Mouse (Mus musculus): ENCODE data around the gene Neurl3. TPM values are rescaled to one million over a fixed set of nuclear protein-coding genes. Genes with fewer than 3 reads are reported as not detected.

Neurl3 gene
- polyA plus RNA-seq, 1 experiment from 2014 or later, result 2.4 TPM

DNA sequence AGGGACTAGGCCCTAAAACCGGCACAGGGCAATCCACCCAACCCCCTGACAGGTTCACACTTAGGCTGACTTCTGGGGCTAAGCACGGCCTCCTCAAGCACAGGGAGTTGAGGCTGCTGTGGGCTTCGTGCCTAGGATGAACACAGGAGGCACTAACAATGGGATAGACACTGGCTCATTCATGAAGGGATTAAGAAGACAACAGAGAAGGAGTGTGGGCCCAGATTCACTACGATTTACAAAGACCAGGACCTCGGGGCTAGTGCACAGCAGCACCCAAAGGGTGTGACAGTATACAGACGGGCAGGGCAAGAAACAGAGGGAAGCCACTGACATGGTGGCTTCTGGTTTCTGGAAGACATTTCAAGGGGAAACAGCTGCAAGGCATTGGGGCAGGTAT is 34.3 kb downstream of the Neurl3 start:
- no peak for ATAC-seq (ENCODE audit: low read depth)
- Histone ChIP-seq H3K4me1 (replicated peaks) (peaks cover 46% of the 10 kb centered on the region), H3K36me3 (0 out of 2 replicates have a peak, but pooled peaks cover 4% of the 10 kb centered on the region), H3K27me3 (no peaks in the 10 kb centered on the region), H3K4me2 (no peak overlapping the region), H3K27ac (no peak overlapping the region), H3K9ac (no peak overlapping the region), H3K9me3 (replicated peaks) (no peaks in the 10 kb centered on the region), H3K4me3 (replicated peaks) (no peak overlapping the region)
- 69% methylated on average over 6 of the region's 6 CpGs for WGBS (ENCODE audit: insufficient replicate concordance)
- no peak for DNase-seq

DNA sequence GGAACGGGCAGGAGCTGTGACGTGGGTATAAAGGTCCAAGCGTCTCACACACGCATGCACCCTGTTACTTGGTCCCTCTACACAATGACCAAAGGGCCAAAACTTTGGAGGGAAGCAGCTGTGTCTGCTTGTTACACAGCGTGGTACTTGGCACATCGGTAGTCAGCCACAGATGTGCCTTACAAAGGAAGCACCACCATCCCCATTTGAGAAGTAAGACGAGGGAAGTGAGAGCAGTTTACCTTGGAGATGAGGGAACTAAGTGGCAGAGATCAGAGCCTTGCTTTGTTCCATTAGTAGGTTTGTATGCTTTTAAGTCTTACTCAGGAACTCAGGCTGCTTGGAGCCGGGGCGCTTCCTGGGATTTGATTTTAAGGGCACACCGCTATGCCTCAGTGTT is 35.1 kb downstream of the Neurl3 start:
- H3K9ac ChIP-seq, result peak overlapping the region; percentile 17; the same call in 1 of the 2 replicates
- peaks cover 10% of the 10 kb centered on the region for H3K36me3 ChIP-seq
- no peak overlapping the region for H3K27ac ChIP-seq
- no peaks in the 10 kb centered on the region for H3K27me3 ChIP-seq
- DNase-seq, result no peak
- H3K4me1 ChIP-seq (replicated peaks), result peaks cover 40% of the 10 kb centered on the region
- no peak overlapping the region for H3K4me3 ChIP-seq (replicated peaks)
- no peaks in the 10 kb centered on the region for H3K9me3 ChIP-seq (replicated peaks)
- no peak overlapping the region for H3K4me2 ChIP-seq
- no peak for ATAC-seq (ENCODE audit: low read depth)
- WGBS (ENCODE audit: insufficient replicate concordance), result 82% methylated on average over 10 of the region's 10 CpGs

DNA sequence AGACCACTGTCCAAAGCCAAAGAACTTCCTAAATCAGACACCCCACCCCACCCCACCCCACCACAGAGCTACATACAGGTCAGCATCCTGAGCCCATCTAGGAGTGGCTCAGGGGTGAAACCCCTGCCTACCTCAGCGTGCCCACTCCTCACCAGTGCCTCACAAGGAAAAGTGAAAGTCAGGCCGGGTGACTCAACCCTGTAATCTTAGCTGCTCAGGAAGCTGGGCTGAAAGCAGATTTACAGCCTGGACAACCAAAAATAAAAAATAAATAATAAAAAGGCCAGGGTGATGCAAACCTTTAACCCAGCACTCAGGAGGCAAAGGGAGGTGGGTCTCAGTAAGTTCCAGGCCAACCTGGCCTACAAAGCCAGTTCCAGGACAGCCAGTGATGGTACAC is 38.6 kb downstream of the Neurl3 start:
- Histone ChIP-seq H3K9me3 (replicated peaks) (no peaks in the 10 kb centered on the region), H3K4me1 (replicated peaks) (peaks cover 13% of the 10 kb centered on the region), H3K36me3 (peaks cover 32% of the 10 kb centered on the region), H3K27me3 (no peaks in the 10 kb centered on the region), H3K9ac (no peak overlapping the region), H3K27ac (no peak overlapping the region), H3K4me3 (replicated peaks) (no peak overlapping the region), H3K4me2 (no peak overlapping the region)
- no peak for ATAC-seq (ENCODE audit: low read depth)
- no peak for DNase-seq
- 49% methylated on average over 2 of the region's 2 CpGs for WGBS (ENCODE audit: insufficient replicate concordance)

DNA sequence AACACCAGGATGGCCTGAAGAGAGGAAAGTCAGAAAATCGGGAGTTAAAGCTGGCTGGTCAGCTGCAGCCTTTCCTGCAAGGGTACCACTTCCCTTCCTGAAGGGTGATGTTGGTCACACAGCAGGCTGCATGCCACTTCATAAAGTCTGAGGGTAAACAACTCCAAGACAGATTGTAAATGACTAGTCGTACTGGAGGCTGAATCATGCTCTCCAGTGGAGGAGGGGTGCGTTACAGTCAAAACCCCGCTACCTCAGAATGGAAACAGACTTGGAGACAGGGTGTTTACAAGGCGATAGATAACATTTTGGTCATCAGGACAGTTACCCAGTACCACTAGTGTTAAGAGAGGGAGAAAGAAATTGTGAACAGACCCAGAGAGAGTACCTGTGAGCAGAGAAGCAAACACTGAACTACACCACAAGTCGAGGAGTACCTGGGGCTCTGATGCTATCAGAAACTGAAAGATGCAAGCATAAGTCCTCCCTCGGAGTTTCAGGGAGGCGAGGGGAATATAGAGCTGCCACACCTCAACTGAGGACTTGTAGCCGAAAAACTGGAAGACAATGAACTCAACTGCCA is 39.3 kb downstream of the Neurl3 start:
- no peak for ATAC-seq (ENCODE audit: low read depth)

DNA sequence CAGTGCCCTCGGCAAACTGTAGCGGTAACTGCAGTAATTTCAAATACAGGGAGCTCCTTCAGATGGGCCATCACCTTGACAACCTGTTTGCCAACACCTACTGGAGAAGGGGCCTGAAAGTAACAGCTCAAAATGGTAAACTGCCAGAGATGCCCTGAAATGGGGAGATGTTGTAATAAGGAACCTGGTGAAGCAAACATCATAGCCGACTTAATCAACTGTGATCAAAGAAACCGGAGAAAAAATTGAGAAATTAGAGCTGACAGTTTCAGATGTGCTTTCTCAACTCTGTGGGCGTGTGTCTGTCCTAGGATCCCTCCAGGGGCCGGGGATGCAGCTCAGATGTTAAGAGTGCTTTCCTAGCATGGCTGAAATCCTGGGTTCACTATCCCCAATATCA is 41.3 kb downstream of the Neurl3 start:
- H3K4me2 ChIP-seq, result no peak overlapping the region
- peaks cover 49% of the 10 kb centered on the region for H3K36me3 ChIP-seq
- no peak for ATAC-seq (ENCODE audit: low read depth)
- no peak overlapping the region for H3K9ac ChIP-seq
- peaks cover 4% of the 10 kb centered on the region; the same call in 1 of the 2 replicates for H3K4me1 ChIP-seq (replicated peaks)
- H3K27me3 ChIP-seq, result no peaks in the 10 kb centered on the region
- H3K4me3 ChIP-seq (replicated peaks), result no peak overlapping the region
- no peaks in the 10 kb centered on the region for H3K9me3 ChIP-seq (replicated peaks)
- H3K27ac ChIP-seq, result no peak overlapping the region
- no peak for DNase-seq
- 79% methylated on average over 6 of the region's 6 CpGs for WGBS (ENCODE audit: insufficient replicate concordance)

More for the DNA sequence above, 39.3 kb downstream of the Neurl3 start:
- no peak overlapping the region for H3K9ac ChIP-seq
- H3K4me1 ChIP-seq (replicated peaks), result peaks cover 13% of the 10 kb centered on the region
- no peak overlapping the region for H3K27ac ChIP-seq
- WGBS (ENCODE audit: insufficient replicate concordance), result 64% methylated on average over 9 of the region's 9 CpGs
- H3K9me3 ChIP-seq (replicated peaks), result no peaks in the 10 kb centered on the region
- H3K36me3 ChIP-seq, result peaks cover 36% of the 10 kb centered on the region
- H3K27me3 ChIP-seq, result no peaks in the 10 kb centered on the region
- no peak overlapping the region for H3K4me2 ChIP-seq
- DNase-seq, result no peak
- H3K4me3 ChIP-seq (replicated peaks), result no peak overlapping the region

DNA sequence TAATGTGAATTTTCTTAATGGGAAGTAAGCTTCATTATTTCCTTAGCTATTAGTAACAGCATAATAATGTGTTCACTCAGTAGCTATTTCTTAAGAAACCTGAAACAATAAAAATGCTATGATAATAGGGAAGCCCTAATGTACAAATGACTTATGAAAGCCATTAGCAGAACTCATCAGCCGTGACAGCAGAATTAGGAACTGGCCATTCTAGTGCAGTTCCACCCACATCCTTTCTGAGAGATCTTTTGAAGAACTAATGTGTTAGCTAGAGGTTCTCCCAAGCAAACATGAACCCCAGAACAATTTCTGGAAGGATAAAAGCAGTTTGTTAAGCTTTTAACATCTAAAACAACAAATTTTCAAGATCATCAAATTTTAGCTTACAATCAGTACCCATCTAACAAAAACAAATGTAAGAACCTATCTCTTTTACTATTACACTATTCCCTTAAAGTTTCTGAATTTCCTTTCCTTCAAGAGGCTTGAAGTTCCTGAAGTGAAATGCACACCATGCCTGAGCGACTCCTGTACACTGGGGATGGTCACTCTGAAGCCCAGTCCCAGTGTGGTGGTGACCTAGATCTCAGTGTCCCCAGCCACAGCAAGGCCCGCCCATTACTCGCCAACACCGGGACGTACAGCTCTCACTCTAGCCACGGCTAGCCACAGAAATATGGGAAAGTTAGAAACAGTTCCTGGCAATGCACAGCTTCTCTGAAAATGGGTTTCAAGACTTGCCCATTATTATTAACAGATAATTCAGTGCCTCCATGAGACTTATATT is 43.4 kb downstream of the Neurl3 start:
- ATAC-seq (ENCODE audit: low read depth), result no peak
- 57% methylated on average over 7 of the region's 7 CpGs for WGBS (ENCODE audit: insufficient replicate concordance)
- peaks cover 65% of the 10 kb centered on the region for H3K36me3 ChIP-seq

DNA sequence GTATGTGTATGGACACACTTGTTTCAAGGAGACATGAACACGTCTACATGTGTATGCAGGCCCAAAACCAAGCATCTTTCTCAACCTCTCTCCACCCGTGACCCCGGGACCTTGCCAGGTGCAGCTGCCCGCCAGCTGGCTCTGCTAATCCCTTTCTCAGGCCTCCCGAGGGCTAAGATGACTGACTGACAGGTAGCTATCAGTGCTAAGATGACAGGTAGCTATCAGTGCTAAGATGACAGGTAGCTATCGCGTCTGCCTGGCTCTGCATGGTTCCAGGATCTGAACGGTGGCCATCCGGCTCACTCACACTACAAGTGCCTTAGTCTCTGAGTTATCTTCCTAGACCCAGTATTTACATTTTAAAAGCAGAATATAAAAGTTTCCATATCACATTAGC is 46.0 kb downstream of the Neurl3 start:
- ATAC-seq (ENCODE audit: low read depth) (no peak), DNase-seq (no peak)
- Histone ChIP-seq H3K9me3 (replicated peaks) (no peaks in the 10 kb centered on the region), H3K36me3 (peaks cover 69% of the 10 kb centered on the region), H3K27ac (no peak overlapping the region), H3K4me2 (no peak overlapping the region), H3K9ac (no peak overlapping the region), H3K4me3 (replicated peaks) (no peak overlapping the region), H3K4me1 (replicated peaks) (no peaks in the 10 kb centered on the region), H3K27me3 (no peaks in the 10 kb centered on the region)
- WGBS (ENCODE audit: insufficient replicate concordance), result 83% methylated on average over 9 of the region's 9 CpGs

More for the DNA sequence above, 43.4 kb downstream of the Neurl3 start:
- no peak overlapping the region for H3K4me3 ChIP-seq (replicated peaks)
- H3K4me1 ChIP-seq (replicated peaks), result peaks cover 3% of the 10 kb centered on the region; the same call in 1 of the 2 replicates
- no peaks in the 10 kb centered on the region for H3K9me3 ChIP-seq (replicated peaks)
- H3K4me2 ChIP-seq, result no peak overlapping the region
- H3K9ac ChIP-seq, result no peak overlapping the region
- no peaks in the 10 kb centered on the region for H3K27me3 ChIP-seq
- no peak for DNase-seq
- no peak overlapping the region for H3K27ac ChIP-seq

DNA sequence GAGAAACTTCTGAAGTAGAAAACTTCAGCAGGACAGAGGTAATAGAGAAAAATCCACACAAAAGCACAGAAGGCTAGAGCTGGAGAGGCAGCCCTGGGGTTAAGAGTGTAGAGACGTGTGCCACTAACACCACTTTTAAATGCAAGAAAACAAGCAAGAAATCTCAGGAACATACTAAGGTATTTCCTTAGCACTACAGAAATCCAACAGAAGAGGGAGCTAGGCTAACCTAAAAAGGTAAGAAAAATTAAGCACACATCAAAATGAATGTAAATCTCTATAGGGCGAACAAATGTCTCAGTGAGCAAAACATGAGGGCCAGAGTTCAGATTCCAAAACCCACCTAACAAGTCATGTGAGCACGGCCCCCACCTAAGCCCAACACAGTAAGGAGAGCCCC is 49.8 kb downstream of the Neurl3 start:
- DNase-seq, result no peak
- H3K4me1 ChIP-seq (replicated peaks), result no peaks in the 10 kb centered on the region
- H3K27me3 ChIP-seq, result no peaks in the 10 kb centered on the region
- 85% methylated on average over 3 of the region's 3 CpGs for WGBS (ENCODE audit: insufficient replicate concordance)
- no peak overlapping the region for H3K4me3 ChIP-seq (replicated peaks)
- H3K9ac ChIP-seq, result no peak overlapping the region
- ATAC-seq (ENCODE audit: low read depth), result no peak
- no peak overlapping the region for H3K4me2 ChIP-seq
- no peaks in the 10 kb centered on the region for H3K9me3 ChIP-seq (replicated peaks)
- peaks cover 82% of the 10 kb centered on the region for H3K36me3 ChIP-seq
- H3K27ac ChIP-seq, result no peak overlapping the region

Other genes starting within 250 kb of the Neurl3 start
- 4.6 and 6.1 TPM in 2 replicates for gene Hs6st1, start 206.3 kb downstream of the Neurl3 start, polyA plus RNA-seq (2015; fragmentation: Nextera tagmentation; extraction: Ambion mirVana)
- gene Uggt1, start 30.0 kb downstream of the Neurl3 start, polyA plus RNA-seq (2015; fragmentation: Nextera tagmentation; extraction: Ambion mirVana), result 18.4 and 22.2 TPM in 2 replicates
- 2.1 and 2.2 TPM in 2 replicates for gene Arid5a, start 33.1 kb upstream of the Neurl3 start, polyA plus RNA-seq (2015; fragmentation: Nextera tagmentation; extraction: Ambion mirVana)
- gene Kansl3, start 94.5 kb upstream of the Neurl3 start, polyA plus RNA-seq (2015; fragmentation: Nextera tagmentation; extraction: Ambion mirVana), result 10.9 and 12.2 TPM in 2 replicates
- 0.23 TPM in 2 replicates for gene Fer1l5, start 97.6 kb upstream of the Neurl3 start, polyA plus RNA-seq (2015; fragmentation: Nextera tagmentation; extraction: Ambion mirVana)
- gene Lman2l, start 170.6 kb upstream of the Neurl3 start, polyA plus RNA-seq (2015; fragmentation: Nextera tagmentation; extraction: Ambion mirVana), result 13.2 and 16.3 TPM in 2 replicates
- 3.2 and 3.5 TPM in 2 replicates for gene Cnnm4, start 196.9 kb upstream of the Neurl3 start, polyA plus RNA-seq (2015; fragmentation: Nextera tagmentation; extraction: Ambion mirVana)
- gene Cnnm3, start 237.2 kb upstream of the Neurl3 start, polyA plus RNA-seq (2015; fragmentation: Nextera tagmentation; extraction: Ambion mirVana), result 0.97 and 0.98 TPM in 2 replicates

All from liver, embryonic 13.5 days (tissue).